Mouse (Mus musculus) neural tube, embryonic 11.5 days (tissue): ENCODE measurements around the gene Inpp1. TPM values are rescaled to one million over a fixed set of nuclear protein-coding genes. Genes with fewer than 3 reads are reported as not detected.

Experiments used
- ATAC-seq: fragments of 200-750 bp; cut with Nextera tagmentation; 2 replicates; pipeline ENCODE4 v1.8.0; 2017; ENCODE audit warnings: moderate number of reproducible peaks, mild to moderate bottlenecking, moderate TSS enrichment, moderate library complexity; ENCODE audit not compliant: insufficient read depth, low FRiP score, low TSS enrichment
- DNase-seq: peaks from one replicate; pipeline ENCODE4 v3.0.0-alpha.2; 2015; ENCODE audit warnings: low spot score
- H3K27ac ChIP-seq: fragments of 300-500 bp; sonication (generic); 2 replicates; pipeline ENCODE4 v1.5.1; 2014; ENCODE audit warnings: low read depth, mild to moderate bottlenecking, low read length
- H3K27me3 ChIP-seq: fragments of 300-500 bp; sonication (generic); 2 replicates; pipeline ENCODE4 v1.6.1; 2014; ENCODE audit warnings: mild to moderate bottlenecking, low read length, mixed read lengths; ENCODE audit not compliant: control insufficient read depth, insufficient read depth
- H3K36me3 ChIP-seq: fragments of 300-500 bp; sonication (generic); 2 replicates; pipeline ENCODE4 v1.6.1; 2014; ENCODE audit warnings: mild to moderate bottlenecking, low read length, moderate library complexity, mixed read lengths; ENCODE audit not compliant: control insufficient read depth, insufficient read depth
- H3K4me1 ChIP-seq: fragments of 300-500 bp; sonication (generic); 2 replicates; pipeline ENCODE4 v1.6.1; 2014; ENCODE audit warnings: low read length, mixed read lengths; ENCODE audit not compliant: control insufficient read depth, insufficient read depth
- H3K4me2 ChIP-seq: fragments of 300-500 bp; sonication (generic); 2 replicates; pipeline ENCODE4 v1.6.1; 2014; ENCODE audit warnings: low read depth, mild to moderate bottlenecking, moderate library complexity
- H3K4me3 ChIP-seq: fragments of 300-500 bp; sonication (generic); 2 replicates; pipeline ENCODE4 v1.5.1; 2014; ENCODE audit warnings: low read depth, low read length
- H3K9ac ChIP-seq: fragments of 300-500 bp; sonication (generic); 2 replicates; pipeline ENCODE4 v1.6.1; 2014; ENCODE audit warnings: mild to moderate bottlenecking, low read length
- H3K9me3 ChIP-seq: fragments of 300-500 bp; sonication (generic); 2 replicates; pipeline ENCODE4 v1.6.1; 2016; ENCODE audit warnings: low read length; ENCODE audit not compliant: control insufficient read depth
- WGBS: fragments of 180-500 bp; shearing (Covaris S2); extraction: QIAGEN DNeasy Blood & Tissue Kit; methylation state at CpG from one replicate; pipeline ENCODE4 v1.1.7; 2014; 5-methylcytosine and 5-hydroxymethylcytosine counted together
- polyA plus RNA-seq: library from polyadenylated mRNA; unstranded; fragments of >200 nt; fragmentation: Nextera tagmentation; extraction: Ambion mirVana; gene quantifications from 2 replicates; pipeline ENCODE4 v1.2.1, GENCODE M21; 2014

Gene Inpp1
- polyA plus RNA-seq, 1 experiment from 2014 or later = 11.3 TPM

- no peaks in the 10 kb centered on the region for H3K27me3 ChIP-seq
- no peaks in the 10 kb centered on the region for H3K4me1 ChIP-seq
- H3K36me3 ChIP-seq = no peaks in the 10 kb centered on the region
- H3K27ac ChIP-seq = no peak overlapping the region
- H3K4me2 ChIP-seq = no peak overlapping the region
- H3K4me3 ChIP-seq = no peak overlapping the region
- no peak for DNase-seq
- H3K9me3 ChIP-seq = no peaks in the 10 kb centered on the region
- ATAC-seq = no peak
- WGBS = 68% methylated on average over 1 of the region's 1 CpGs
- no peak overlapping the region for H3K9ac ChIP-seq
Observed at GRCm38 (mm10) chr1:52758174-52758573, 59.3 kb downstream of the Inpp1 start.

GRCm38 (mm10) chr1:52754331-52754730, 63.2 kb downstream of the Inpp1 start:
- ATAC-seq (no peak), DNase-seq (no peak)
- Histone ChIP-seq H3K9me3 (no peaks in the 10 kb centered on the region), H3K4me2 (no peak overlapping the region), H3K4me3 (no peak overlapping the region), H3K4me1 (no peaks in the 10 kb centered on the region), H3K27me3 (no peaks in the 10 kb centered on the region), H3K9ac (no peak overlapping the region), H3K36me3 (no peaks in the 10 kb centered on the region), H3K27ac (no peak overlapping the region)
- WGBS = 96% methylated on average over 1 of the region's 1 CpGs

- Histone ChIP-seq H3K4me3 (no peak overlapping the region), H3K9ac (no peak overlapping the region), H3K4me1 (no peaks in the 10 kb centered on the region), H3K4me2 (no peak overlapping the region), H3K36me3 (no peaks in the 10 kb centered on the region), H3K27ac (no peak overlapping the region), H3K27me3 (no peaks in the 10 kb centered on the region), H3K9me3 (no peaks in the 10 kb centered on the region)
- DNase-seq = no peak
- 92% methylated on average over 2 of the region's 2 CpGs for WGBS
- no peak for ATAC-seq
Observed at GRCm38 (mm10) chr1:52753828-52754227, 63.7 kb downstream of the Inpp1 start.

GRCm38 (mm10) chr1:52752706-52753105, 64.8 kb downstream of the Inpp1 start:
- no peaks in the 10 kb centered on the region for H3K9me3 ChIP-seq
- H3K4me3 ChIP-seq = no peak overlapping the region
- H3K36me3 ChIP-seq = no peaks in the 10 kb centered on the region
- 79% methylated on average over 3 of the region's 3 CpGs for WGBS
- no peaks in the 10 kb centered on the region for H3K27me3 ChIP-seq
- H3K4me1 ChIP-seq = no peaks in the 10 kb centered on the region
- no peak overlapping the region for H3K9ac ChIP-seq
- ATAC-seq (no peak), DNase-seq (no peak)
- no peak overlapping the region for H3K4me2 ChIP-seq
- H3K27ac ChIP-seq = no peak overlapping the region

GRCm38 (mm10) chr1:52751634-52752033, 65.9 kb downstream of the Inpp1 start:
- ATAC-seq = no peak
- H3K4me1 ChIP-seq = no peaks in the 10 kb centered on the region
- 93% methylated on average over 1 of the region's 1 CpGs for WGBS
- H3K27ac ChIP-seq = no peak overlapping the region
- no peaks in the 10 kb centered on the region for H3K9me3 ChIP-seq
- H3K4me3 ChIP-seq = no peak overlapping the region
- no peaks in the 10 kb centered on the region for H3K36me3 ChIP-seq
- H3K4me2 ChIP-seq = no peak overlapping the region
- no peak overlapping the region for H3K9ac ChIP-seq
- no peaks in the 10 kb centered on the region for H3K27me3 ChIP-seq
- DNase-seq = no peak

GRCm38 (mm10) chr1:52749978-52750377, 67.5 kb downstream of the Inpp1 start:
- no peaks in the 10 kb centered on the region for H3K9me3 ChIP-seq
- H3K9ac ChIP-seq = no peak overlapping the region
- H3K27me3 ChIP-seq = no peaks in the 10 kb centered on the region
- no peak overlapping the region for H3K27ac ChIP-seq
- no peaks in the 10 kb centered on the region for H3K36me3 ChIP-seq
- DNase-seq (no peak), ATAC-seq (no peak)
- H3K4me1 ChIP-seq = no peaks in the 10 kb centered on the region
- no peak overlapping the region for H3K4me3 ChIP-seq
- H3K4me2 ChIP-seq = no peak overlapping the region
- whole genome bisulfite sequencing = 82% methylated on average over 1 of the region's 1 CpGs

GRCm38 (mm10) chr1:52748260-52748659, 69.2 kb downstream of the Inpp1 start:
- DNase-seq (peak; percentile 67), ATAC-seq (no peak)
- no peak overlapping the region for H3K4me3 ChIP-seq
- no peaks in the 10 kb centered on the region for H3K9me3 ChIP-seq
- no peaks in the 10 kb centered on the region for H3K36me3 ChIP-seq
- H3K27me3 ChIP-seq = no peaks in the 10 kb centered on the region
- no peak overlapping the region for H3K9ac ChIP-seq
- no peak overlapping the region for H3K27ac ChIP-seq
- 19% methylated on average over 3 of the region's 3 CpGs for WGBS
- H3K4me1 ChIP-seq = no peaks in the 10 kb centered on the region
- no peak overlapping the region for H3K4me2 ChIP-seq

GRCm38 (mm10) chr1:52742567-52742966, 74.9 kb downstream of the Inpp1 start:
- H3K9me3 ChIP-seq = no peaks in the 10 kb centered on the region
- H3K27ac ChIP-seq = no peak overlapping the region
- H3K4me3 ChIP-seq = no peak overlapping the region
- H3K9ac ChIP-seq = no peak overlapping the region
- no peak for DNase-seq
- H3K4me2 ChIP-seq = no peak overlapping the region
- H3K36me3 ChIP-seq = no peaks in the 10 kb centered on the region
- no peaks in the 10 kb centered on the region for H3K27me3 ChIP-seq
- no peak for ATAC-seq
- 84% methylated on average over 5 of the region's 5 CpGs for WGBS
- no peaks in the 10 kb centered on the region for H3K4me1 ChIP-seq
